Mouse (Mus musculus): ENCODE results near the gene Marcksl1. TPM values are rescaled to one million over a fixed set of nuclear protein-coding genes. Genes with fewer than 3 reads are reported as not detected.
A peak's percentile ranks its signal among the peaks of the same experiment; 100 is the strongest.

Gene Marcksl1
- polyA plus RNA-seq, 1 experiment from 2014 or later, result 142 TPM

DNA sequence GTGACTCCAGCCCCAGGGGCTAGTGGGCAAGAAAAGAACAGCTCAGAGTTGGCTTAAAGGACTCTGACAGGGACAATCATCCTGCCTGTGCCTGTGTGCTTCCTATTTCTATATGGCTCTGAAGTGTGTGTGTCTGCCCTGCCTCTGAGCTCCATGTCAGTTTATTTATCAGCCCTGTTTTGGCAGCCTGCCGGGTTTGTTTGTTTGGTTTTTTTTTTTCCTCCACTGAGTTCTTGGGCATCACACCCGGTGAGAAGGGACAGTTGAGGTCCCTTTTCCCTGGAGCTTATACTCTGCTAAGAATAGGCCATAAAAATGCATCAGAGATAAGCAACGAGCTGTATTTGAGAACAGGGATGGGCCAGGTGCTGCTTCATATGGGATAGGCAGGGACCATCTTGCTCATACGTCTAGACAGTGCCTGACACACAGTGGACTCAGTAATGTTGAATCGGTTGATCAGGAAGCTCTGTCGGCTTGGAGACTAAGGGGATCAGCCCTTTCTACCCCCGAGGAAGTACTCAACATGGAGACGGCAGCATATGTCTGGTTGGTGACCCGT is 11.0 kb upstream of the Marcksl1 start:
- Histone ChIP-seq H3K9ac (ENCODE audit: low read depth, low read length) (no peak overlapping the region), H3K4me1 (replicated peaks; ENCODE audit: control insufficient read depth, insufficient read depth, low read length) (peaks cover 19% of the 10 kb centered on the region), H3K27ac (ENCODE audit: low read depth, low read length) (peak overlapping the region; percentile 71), H3K27me3 (replicated peaks; ENCODE audit: control insufficient read depth, insufficient read depth, low read length) (no peaks in the 10 kb centered on the region), H3K4me2 (replicated peaks; ENCODE audit: low read depth) (peak overlapping the region; percentile 17), H3K9me3 (ENCODE audit: control insufficient read depth) (no peaks in the 10 kb centered on the region), H3K36me3 (ENCODE audit: control insufficient read depth, insufficient read depth) (no peaks in the 10 kb centered on the region), H3K4me3 (ENCODE audit: low read depth, low read length) (no peak overlapping the region)
- 22% methylated on average over 9 of the region's 9 CpGs for WGBS
- peak; percentile 85 for ATAC-seq
- TF ChIP-seq CTCF (IDR thresholded peaks at IDR 0.05; ENCODE audit: low read depth), result no peak

GRCm38 (mm10) chr4:129502901-129503444 is 10.4 kb upstream of the Marcksl1 start:
- Histone ChIP-seq H3K36me3 (ENCODE audit: control insufficient read depth, insufficient read depth) (no peaks in the 10 kb centered on the region), H3K4me2 (replicated peaks; ENCODE audit: low read depth) (peak overlapping the region; percentile 17), H3K9me3 (ENCODE audit: control insufficient read depth) (no peaks in the 10 kb centered on the region), H3K4me3 (ENCODE audit: low read depth, low read length) (no peak overlapping the region), H3K9ac (ENCODE audit: low read depth, low read length) (no peak overlapping the region), H3K27me3 (replicated peaks; ENCODE audit: control insufficient read depth, insufficient read depth, low read length) (no peaks in the 10 kb centered on the region), H3K27ac (ENCODE audit: low read depth, low read length) (peak overlapping the region; percentile 71), H3K4me1 (replicated peaks; ENCODE audit: control insufficient read depth, insufficient read depth, low read length) (peaks cover 19% of the 10 kb centered on the region)
- TF ChIP-seq CTCF (IDR thresholded peaks at IDR 0.05; ENCODE audit: low read depth), result no peak
- ATAC-seq, result peak; percentile 55
- 37% methylated on average over 11 of the region's 11 CpGs for WGBS

GRCm38 (mm10) chr4:129505511-129505910 is 7.9 kb upstream of the Marcksl1 start:
- no peak overlapping the region for H3K9ac ChIP-seq (ENCODE audit: low read depth, low read length)
- no peaks in the 10 kb centered on the region for H3K36me3 ChIP-seq (ENCODE audit: control insufficient read depth, insufficient read depth)
- ATAC-seq, result no peak

GRCm38 (mm10) chr4:129507434-129508236 is 5.7 kb upstream of the Marcksl1 start:
- H3K27ac ChIP-seq (ENCODE audit: low read depth, low read length), result no peak overlapping the region
- H3K4me1 ChIP-seq (replicated peaks; ENCODE audit: control insufficient read depth, insufficient read depth, low read length), result peaks cover 16% of the 10 kb centered on the region; the same call in 1 of the 2 replicates
- H3K4me3 ChIP-seq (ENCODE audit: low read depth, low read length), result no peak overlapping the region
- no peaks in the 10 kb centered on the region for H3K27me3 ChIP-seq (replicated peaks; ENCODE audit: control insufficient read depth, insufficient read depth, low read length)
- 46% methylated on average over 9 of the region's 10 CpGs for WGBS
- no peak overlapping the region; the same call in 1 of the 2 replicates for H3K4me2 ChIP-seq (replicated peaks; ENCODE audit: low read depth)
- TF ChIP-seq CTCF (IDR thresholded peaks at IDR 0.05; ENCODE audit: low read depth), result no peak
- H3K9me3 ChIP-seq (ENCODE audit: control insufficient read depth), result no peaks in the 10 kb centered on the region
- H3K36me3 ChIP-seq (ENCODE audit: control insufficient read depth, insufficient read depth), result no peaks in the 10 kb centered on the region
- H3K9ac ChIP-seq (ENCODE audit: low read depth, low read length), result no peak overlapping the region
- ATAC-seq, result no peak

More at GRCm38 (mm10) chr4:129505511-129505910, 7.9 kb upstream of the Marcksl1 start:
- H3K4me1 ChIP-seq (replicated peaks; ENCODE audit: control insufficient read depth, insufficient read depth, low read length), result peaks cover 21% of the 10 kb centered on the region
- H3K27me3 ChIP-seq (replicated peaks; ENCODE audit: control insufficient read depth, insufficient read depth, low read length), result no peaks in the 10 kb centered on the region
- no peaks in the 10 kb centered on the region for H3K9me3 ChIP-seq (ENCODE audit: control insufficient read depth)
- no peak overlapping the region for H3K4me3 ChIP-seq (ENCODE audit: low read depth, low read length)
- 89% methylated on average over 3 of the region's 3 CpGs for WGBS
- TF ChIP-seq CTCF (IDR thresholded peaks at IDR 0.05; ENCODE audit: low read depth), result no peak
- no peak overlapping the region for H3K27ac ChIP-seq (ENCODE audit: low read depth, low read length)
- no peak overlapping the region for H3K4me2 ChIP-seq (replicated peaks; ENCODE audit: low read depth)

- no peak for TF ChIP-seq CTCF (IDR thresholded peaks at IDR 0.05; ENCODE audit: low read depth)
- Histone ChIP-seq H3K4me2 (replicated peaks; ENCODE audit: low read depth) (no peak overlapping the region; the same call in 1 of the 2 replicates), H3K9me3 (ENCODE audit: control insufficient read depth) (no peaks in the 10 kb centered on the region), H3K9ac (ENCODE audit: low read depth, low read length) (no peak overlapping the region), H3K4me3 (ENCODE audit: low read depth, low read length) (no peak overlapping the region), H3K27ac (ENCODE audit: low read depth, low read length) (no peak overlapping the region), H3K4me1 (replicated peaks; ENCODE audit: control insufficient read depth, insufficient read depth, low read length) (peaks cover 12% of the 10 kb centered on the region; the same call in 1 of the 2 replicates), H3K27me3 (replicated peaks; ENCODE audit: control insufficient read depth, insufficient read depth, low read length) (no peaks in the 10 kb centered on the region), H3K36me3 (ENCODE audit: control insufficient read depth, insufficient read depth) (no peaks in the 10 kb centered on the region)
- WGBS, result 44% methylated on average over 3 of the region's 3 CpGs
- no peak for ATAC-seq
Measured at GRCm38 (mm10) chr4:129508237-129508515, 5.2 kb upstream of the Marcksl1 start.

- TF ChIP-seq CTCF (IDR thresholded peaks at IDR 0.05; ENCODE audit: low read depth), result no peak
- no peaks in the 10 kb centered on the region for H3K27me3 ChIP-seq (replicated peaks; ENCODE audit: control insufficient read depth, insufficient read depth, low read length)
- no peak overlapping the region; the same call in 1 of the 2 replicates for H3K27ac ChIP-seq (ENCODE audit: low read depth, low read length)
- H3K9me3 ChIP-seq (ENCODE audit: control insufficient read depth), result no peaks in the 10 kb centered on the region
- H3K4me1 ChIP-seq (replicated peaks; ENCODE audit: control insufficient read depth, insufficient read depth, low read length), result peaks cover 10% of the 10 kb centered on the region; the same call in 1 of the 2 replicates
- no peak overlapping the region; the same call in 1 of the 2 replicates for H3K4me2 ChIP-seq (replicated peaks; ENCODE audit: low read depth)
- no peaks in the 10 kb centered on the region for H3K36me3 ChIP-seq (ENCODE audit: control insufficient read depth, insufficient read depth)
- ATAC-seq, result peak; percentile 48; the same call in 1 of the 2 replicates
- no peak overlapping the region for H3K9ac ChIP-seq (ENCODE audit: low read depth, low read length)
- H3K4me3 ChIP-seq (ENCODE audit: low read depth, low read length), result no peak overlapping the region
- 44% methylated on average over 15 of the region's 15 CpGs for WGBS
Measured at GRCm38 (mm10) chr4:129508834-129509600, 4.4 kb upstream of the Marcksl1 start.
